ENCODE assay signal across 29 mouse cellular contexts in the genomic region with DNA sequence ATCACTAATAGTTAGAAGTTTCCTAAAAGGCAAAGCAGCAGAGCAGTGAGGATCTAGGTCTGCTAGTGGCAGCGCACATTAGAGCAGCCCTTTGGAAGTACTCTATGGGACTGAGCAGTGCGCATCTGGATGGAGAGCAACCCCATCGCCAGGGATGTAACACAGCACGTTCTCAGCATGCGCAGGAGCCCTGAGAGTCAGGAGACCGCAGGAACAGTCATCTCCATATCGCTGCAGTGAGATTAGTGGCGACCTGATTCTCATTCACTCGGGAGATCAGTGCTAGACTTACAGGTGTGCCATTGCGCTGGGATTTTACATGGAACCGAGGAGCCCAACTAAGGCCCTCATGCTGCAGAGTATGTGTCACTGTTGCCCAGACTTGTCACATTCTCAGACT. TPM values are rescaled to one million over a fixed set of nuclear protein-coding genes. Genes with fewer than 3 reads are reported as not detected.
DNase-seq lines count a peak whose midpoint lies in the region; TF ChIP-seq lines count a peak whose summit lies in the region.
"Had no signal": no experiment of that assay in that cellular context is flagged by ENCODE, and none has a peak within 500 bp of the region (broad histone marks: within the 10 kb centered on the region; RNA-seq: fewer than 3 reads in every experiment).

No protein-coding gene starts in this region.

- peaks cover 4% of the 10 kb centered on the region for H3K79me2 ChIP-seq in heart, adult 2 months (replicated peaks; ENCODE audit: control insufficient read depth, insufficient read depth, low read length)

- WGBS in heart, adult 2 months: 93% methylated on average over 11 of the region's 11 CpGs

- no peaks in the 10 kb centered on the region for H3K27me3 ChIP-seq in heart, adult 2 months (ENCODE audit: control insufficient read depth, insufficient read depth, low read length)
- no peaks in the 10 kb centered on the region for H3K27me3 ChIP-seq in E14TG2a.4 (ENCODE audit: insufficient read depth, low read length)
- H3K27me3 ChIP-seq: embryonic facial prominence, embryonic 13.5 days; forebrain, embryonic 12.5 days; forebrain, embryonic 15.5 days; heart, embryonic 12.5 days; heart, embryonic 15.5 days; hindbrain, embryonic 13.5 days; intestine, embryonic 15.5 days; Patski had no signal

- no peak for TF ChIP-seq EP300 in heart, adult 2 months (IDR thresholded peaks at IDR 0.05; ENCODE audit: insufficient read depth, low read depth, low read length)

- no peaks in the 10 kb centered on the region; the same call in 1 of the 2 replicates for H3K4me1 ChIP-seq in heart, adult 2 months (ENCODE audit: control insufficient read depth, insufficient read depth, low read length)
- H3K4me1 ChIP-seq in E14TG2a.4 (replicated peaks; ENCODE audit: low read depth, low read length) (peaks cover 88% of the 10 kb centered on the region), ES-E14 (ENCODE audit: control insufficient read depth in 2 of 2, insufficient read depth in 2 of 2, low read length in 2 of 2, poor library complexity in 1 of 2) (peaks cover 10 to 28% of the 10 kb centered on the region in 2 experiments)
- H3K4me1 ChIP-seq: embryonic facial prominence, embryonic 10.5 days; embryonic facial prominence, embryonic 13.5 days; forebrain, embryonic 12.5 days; forebrain, embryonic 15.5 days; heart, embryonic 12.5 days; heart, embryonic 15.5 days; hindbrain, embryonic 10.5 days; hindbrain, embryonic 13.5 days; intestine, embryonic 15.5 days had no signal

- no peak overlapping the region for H3K27ac ChIP-seq in heart, adult 2 months
- H3K27ac ChIP-seq in ES-E14 (ENCODE audit: insufficient read depth, low read depth, low read length, poor library complexity, severe bottlenecking): peak overlapping the region; percentile 97
- H3K27ac ChIP-seq: embryonic facial prominence, embryonic 10.5 days; embryonic facial prominence, embryonic 13.5 days; forebrain, embryonic 12.5 days; forebrain, embryonic 15.5 days; heart, embryonic 15.5 days; hindbrain, embryonic 10.5 days; hindbrain, embryonic 13.5 days; intestine, embryonic 15.5 days had no signal

- H3K9me3 ChIP-seq in E14TG2a.4 (ENCODE audit: low read length) (no peaks in the 10 kb centered on the region), ES-E14 (ENCODE audit: control insufficient read depth, insufficient read depth, low read depth, low read length) (no peaks in the 10 kb centered on the region)
- H3K9me3 ChIP-seq: embryonic facial prominence, embryonic 10.5 days; embryonic facial prominence, embryonic 13.5 days; forebrain, embryonic 12.5 days; forebrain, embryonic 15.5 days; G1E; heart, embryonic 12.5 days; heart, embryonic 15.5 days; hindbrain, embryonic 10.5 days; hindbrain, embryonic 13.5 days; intestine, embryonic 15.5 days had no signal

- DNase-seq in heart, adult 11 months: peak; percentile 64
- no peak for DNase-seq in heart, adult 2 months
- DNase-seq in ES-E14 (ENCODE audit: low read depth, low spot score): no peak
- no peak for DNase-seq in layer of hippocampus, postnatal 25 days (ENCODE audit: extremely low spot score in 1 of 2, low spot score in 1 of 2)
- no peak for DNase-seq in layer of hippocampus, postnatal 10 days (ENCODE audit: low spot score in 2 of 2)
- DNase-seq: adrenal gland, adult 8-10 months; adrenal gland, postnatal 25 days; cerebellum, adult 11-12 months; cerebellum, adult 8-10 months; cerebellum, postnatal 10 days; cerebellum, postnatal 36 days; embryo, embryonic 11 days; gastrocnemius, postnatal 10 days; gastrocnemius, postnatal 36 days; heart, postnatal 10 days; heart, postnatal 36 days had no signal

- TF ChIP-seq CTCF in heart, adult 2 months (IDR thresholded peaks at IDR 0.05): no peak
- TF ChIP-seq CTCF in E14TG2a.4 (conservative IDR thresholded peaks at IDR 0.05; ENCODE audit: low read length): no peak

- peaks cover 12% of the 10 kb centered on the region for H3K36me3 ChIP-seq in heart, adult 2 months (ENCODE audit: control insufficient read depth, insufficient read depth, low read length)
- peaks cover 44% of the 10 kb centered on the region for H3K36me3 ChIP-seq in E14TG2a.4 (ENCODE audit: insufficient read depth, low read length)
- peaks cover 8% of the 10 kb centered on the region for H3K36me3 ChIP-seq in ES-E14 (ENCODE audit: control insufficient read depth, insufficient read depth, low read length, poor library complexity, severe bottlenecking)

- no peak overlapping the region for H3K9ac ChIP-seq in heart, adult 2 months (ENCODE audit: low read depth, low read length)
- peak overlapping the region; percentile 67 for H3K9ac ChIP-seq in ES-E14 (ENCODE audit: insufficient read depth, low read depth, low read length, poor library complexity, severe bottlenecking)
- H3K9ac ChIP-seq: embryonic facial prominence, embryonic 13.5 days; forebrain, embryonic 12.5 days; forebrain, embryonic 15.5 days; heart, embryonic 12.5 days; heart, embryonic 15.5 days; hindbrain, embryonic 13.5 days; intestine, embryonic 15.5 days had no signal

- in situ Hi-C loops in ES-E14 (cut with MboI; ENCODE audit: low sequenced_read_pairs in 2 of 2, unreplicated experiment in 2 of 2): no loop called here

- no peak overlapping the region for H3K4me3 ChIP-seq in heart, adult 2 months
- H3K4me3 ChIP-seq in E14TG2a.4 (replicated peaks; ENCODE audit: low read length) (0 out of 2 replicates have a peak overlapping the region, but pooled peaks have one; percentile 4), ES-E14 (ENCODE audit: insufficient read depth in 1 of 2, low read depth in 1 of 2, low read length in 2 of 2, poor library complexity in 1 of 2, severe bottlenecking in 1 of 2) (no peak overlapping the region)
- H3K4me3 ChIP-seq: embryonic facial prominence, embryonic 10.5 days; embryonic facial prominence, embryonic 13.5 days; erythroblast, embryonic 14.5 days; forebrain, embryonic 12.5 days; forebrain, embryonic 15.5 days; heart, embryonic 12.5 days; heart, embryonic 15.5 days; hindbrain, embryonic 10.5 days; hindbrain, embryonic 13.5 days; intestine, embryonic 15.5 days had no signal

- no peak for TF ChIP-seq POLR2A in heart, adult 2 months (IDR thresholded peaks at IDR 0.05; ENCODE audit: insufficient read depth, low read depth, low read length)

- intact Hi-C loops in heart, adult 2 months (cut with DNase I): no loop called here

TF ChIP-seq in ES-E14, 5 proteins besides CTCF, POLR2A, EP300 and RAD21:
- TF ChIP-seq ZNF384 (IDR thresholded peaks at IDR 0.05; ENCODE audit: low read depth, low read length): no peak
- no peak for TF ChIP-seq MAFK (IDR thresholded peaks at IDR 0.05; ENCODE audit: insufficient read depth, low read depth, low read length)
- no peak for TF ChIP-seq ZC3H11A (IDR thresholded peaks at IDR 0.05; ENCODE audit: borderline replicate concordance, low read depth, low read length)
- TF ChIP-seq HCFC1 (IDR thresholded peaks at IDR 0.05; ENCODE audit: borderline replicate concordance, insufficient read depth, low read length): no peak
- no peak for TF ChIP-seq CHD2 (IDR thresholded peaks at IDR 0.05; ENCODE audit: low read depth, low read length)
TF ChIP-seq in ES-E14: peak in this region for 0.

RNA-seq across cellular contexts. Expression of a gene that starts 18.9 kb away (rescaled TPM):
- 10 to 100 TPM; 68.6 to 80.4 TPM for total RNA-seq in heart, adult 2 months (2021)
- polyA plus RNA-seq in heart, adult 2 months (2012; rRNA removed): 20.4 and 37.3 TPM in 2 replicates
- total RNA-seq in ES-E14 (2012; rRNA removed): 46.8 and 52.7 TPM in 2 replicates
- 100 to 1,000 TPM in 1 of 2 experiments, 10 to 100 TPM in 1; 96.4 to 101 TPM for total RNA-seq in layer of hippocampus, postnatal 25 days (2021)
- 10 to 100 TPM; 75.1 to 84.3 TPM for total RNA-seq in layer of hippocampus, postnatal 10 days (2021)

RNA-seq across cellular contexts. Expression of a gene that starts 38.7 kb away (rescaled TPM):
- total RNA-seq in heart, adult 2 months (2021): 100 to 1,000 TPM in 1 of 2 experiments, 10 to 100 TPM in 1; 85.8 to 101 TPM
- 70.1 and 94.1 TPM in 2 replicates for polyA plus RNA-seq in heart, adult 2 months (2012; rRNA removed)
- total RNA-seq in ES-E14 (2012; rRNA removed): 13.8 and 14.0 TPM in 2 replicates
- total RNA-seq in layer of hippocampus, postnatal 25 days (2021): 10 to 100 TPM; 52.3 to 54.3 TPM
- total RNA-seq in layer of hippocampus, postnatal 10 days (2021): 10 to 100 TPM; 40.4 to 46.4 TPM

RNA-seq across cellular contexts. Expression of a gene that starts 41.4 kb away (rescaled TPM):
- 10 to 100 TPM; 22.6 to 27.0 TPM for total RNA-seq in heart, adult 2 months (2021)
- 16.8 and 20.6 TPM in 2 replicates for polyA plus RNA-seq in heart, adult 2 months (2012; rRNA removed)
- total RNA-seq in ES-E14 (2012; rRNA removed): 0.31 and 0.69 TPM in 2 replicates
- total RNA-seq in layer of hippocampus, postnatal 25 days (2021): 1 to 10 TPM; 5.3 to 6.1 TPM
- 1 to 10 TPM; 4.2 to 9.8 TPM for total RNA-seq in layer of hippocampus, postnatal 10 days (2021)
- polyA plus RNA-seq: erythroblast, embryonic 14.5 days; G1E had no signal

RNA-seq across cellular contexts. Expression of a gene that starts 45.3 kb away (rescaled TPM):
- total RNA-seq in heart, adult 2 months (2021): 1 to 10 TPM; 6.6 to 7.4 TPM
- polyA plus RNA-seq in heart, adult 2 months (2012; rRNA removed): 4.9 and 6.6 TPM in 2 replicates
- total RNA-seq in ES-E14 (2012; rRNA removed): 2.0 and 3.0 TPM in 2 replicates
- total RNA-seq in layer of hippocampus, postnatal 25 days (2021): 10 to 100 TPM; 52.8 to 54.0 TPM
- total RNA-seq in layer of hippocampus, postnatal 10 days (2021): 10 to 100 TPM; 31.0 to 36.5 TPM
